Mouse (Mus musculus) hindbrain, embryonic 12.5 days (tissue): Measurements from ENCODE around the gene Adprhl2. TPM values are rescaled to one million over a fixed set of nuclear protein-coding genes. Genes with fewer than 3 reads are reported as not detected.

Source experiments
- ATAC-seq: fragments of 200-750 bp; cut with Nextera tagmentation; 2 replicates; pipeline ENCODE4 v1.8.0; 2017; ENCODE audit warnings: moderate TSS enrichment; ENCODE audit not compliant: low FRiP score
- H3K27ac ChIP-seq: fragments of 300-500 bp; sonication (generic); 2 replicates; pipeline ENCODE4 v1.5.1; 2016; ENCODE audit warnings: mild to moderate bottlenecking
- H3K27me3 ChIP-seq: fragments of 300-500 bp; sonication (generic); 2 replicates; pipeline ENCODE4 v1.6.1; 2016; ENCODE audit warnings: mild to moderate bottlenecking
- H3K36me3 ChIP-seq: fragments of 300-500 bp; sonication (generic); 2 replicates; pipeline ENCODE4 v1.6.1; 2016; ENCODE audit warnings: mild to moderate bottlenecking
- H3K4me1 ChIP-seq: fragments of 300-500 bp; sonication (generic); 2 replicates; pipeline ENCODE4 v1.6.1; 2016
- H3K4me2 ChIP-seq: fragments of 300-500 bp; sonication (generic); replicated peaks from 2 replicates; pipeline ENCODE4 v1.6.1; 2016; ENCODE audit warnings: mild to moderate bottlenecking
- H3K4me3 ChIP-seq: fragments of 300-500 bp; sonication (generic); 2 replicates; pipeline ENCODE4 v1.5.1; 2016; ENCODE audit warnings: mild to moderate bottlenecking
- H3K9ac ChIP-seq: fragments of 300-500 bp; sonication (generic); 2 replicates; pipeline ENCODE4 v1.6.1; 2016; ENCODE audit warnings: mild to moderate bottlenecking, moderate library complexity
- H3K9me3 ChIP-seq: fragments of 300-500 bp; sonication (generic); replicated peaks from 2 replicates; pipeline ENCODE4 v1.6.1; 2016; ENCODE audit warnings: mild to moderate bottlenecking
- WGBS: fragments of 180-500 bp; shearing (Covaris S2); methylation state at CpG from one replicate; pipeline ENCODE4 v1.1.7; 2016; 5-methylcytosine and 5-hydroxymethylcytosine counted together
- polyA plus RNA-seq: library from polyadenylated mRNA; unstranded; fragments of >200 nt; fragmentation: Nextera tagmentation; extraction: Ambion mirVana; gene quantifications from 2 replicates; pipeline ENCODE4 v1.2.1, GENCODE M21; 2016

The Adprhl2 gene
- polyA plus RNA-seq, 1 experiment from 2014 or later = 74.3 TPM

GRCm38 (mm10) chr4:126283582-126283981 lies 37.9 kb downstream of the Adprhl2 start:
- H3K9me3 ChIP-seq = no peaks in the 10 kb centered on the region; the same call in 1 of the 2 replicates
- H3K27me3 ChIP-seq = peaks cover 47% of the 10 kb centered on the region
- no peak for ATAC-seq
- peaks cover 30% of the 10 kb centered on the region for H3K4me1 ChIP-seq
- H3K4me2 ChIP-seq = no peak overlapping the region
- no peak overlapping the region for H3K9ac ChIP-seq
- WGBS = 92% methylated on average over 8 of the region's 8 CpGs
- H3K4me3 ChIP-seq = no peak overlapping the region
- H3K27ac ChIP-seq = no peak overlapping the region
- no peaks in the 10 kb centered on the region for H3K36me3 ChIP-seq

- peak overlapping the region; percentile 37; the same call in 1 of the 2 replicates for H3K27ac ChIP-seq
- no peak overlapping the region for H3K4me3 ChIP-seq
- peaks cover 28% of the 10 kb centered on the region for H3K27me3 ChIP-seq
- H3K4me2 ChIP-seq = no peak overlapping the region
- H3K36me3 ChIP-seq = no peaks in the 10 kb centered on the region
- 56% methylated on average over 9 of the region's 9 CpGs for WGBS
- H3K9me3 ChIP-seq = no peaks in the 10 kb centered on the region; the same call in 1 of the 2 replicates
- ATAC-seq = no peak
- no peak overlapping the region for H3K9ac ChIP-seq
- peaks cover 23% of the 10 kb centered on the region for H3K4me1 ChIP-seq
Observed at GRCm38 (mm10) chr4:126281706-126282105, 39.8 kb downstream of the Adprhl2 start.

- no peak overlapping the region for H3K4me3 ChIP-seq
- peak overlapping the region; percentile 57; the same call in 1 of the 2 replicates for H3K27ac ChIP-seq
- WGBS = 51% methylated on average over 9 of the region's 9 CpGs
Observed at GRCm38 (mm10) chr4:126278961-126279360, 42.5 kb downstream of the Adprhl2 start.

GRCm38 (mm10) chr4:126278565-126278915 lies 43.0 kb downstream of the Adprhl2 start:
- Histone ChIP-seq H3K36me3 (peaks cover 23% of the 10 kb centered on the region), H3K27me3 (peaks cover 3% of the 10 kb centered on the region; the same call in 1 of the 2 replicates), H3K4me3 (no peak overlapping the region), H3K9ac (peak overlapping the region; percentile 8; the same call in 1 of the 2 replicates), H3K27ac (peak overlapping the region; percentile 68), H3K4me1 (peaks cover 19% of the 10 kb centered on the region), H3K9me3 (no peaks in the 10 kb centered on the region), H3K4me2 (no peak overlapping the region)
- no peak for ATAC-seq
- WGBS = 36% methylated on average over 9 of the region's 9 CpGs

More at GRCm38 (mm10) chr4:126278961-126279360, 42.5 kb downstream of the Adprhl2 start:
- Histone ChIP-seq H3K4me2 (no peak overlapping the region), H3K9me3 (no peaks in the 10 kb centered on the region), H3K9ac (0 out of 2 replicates have a peak overlapping the region, but pooled peaks have one; percentile 8), H3K27me3 (peaks cover 7% of the 10 kb centered on the region), H3K4me1 (peaks cover 19% of the 10 kb centered on the region), H3K36me3 (peaks cover 19% of the 10 kb centered on the region)
- ATAC-seq = no peak

- Histone ChIP-seq H3K9me3 (no peaks in the 10 kb centered on the region), H3K4me1 (peaks cover 19% of the 10 kb centered on the region), H3K4me3 (no peak overlapping the region), H3K36me3 (peaks cover 28% of the 10 kb centered on the region), H3K27me3 (no peaks in the 10 kb centered on the region), H3K27ac (peak overlapping the region; percentile 68), H3K4me2 (peak overlapping the region; percentile 27; the same call in 1 of the 2 replicates), H3K9ac (peak overlapping the region; percentile 18)
- 12% methylated on average over 13 of the region's 13 CpGs for WGBS
- ATAC-seq = peak; percentile 56; the same call in 1 of the 2 replicates
Observed at GRCm38 (mm10) chr4:126277906-126278564, 43.5 kb downstream of the Adprhl2 start.

- Histone ChIP-seq H3K9ac (no peak overlapping the region), H3K4me2 (no peak overlapping the region), H3K4me1 (peaks cover 16% of the 10 kb centered on the region), H3K27ac (no peak overlapping the region), H3K9me3 (no peaks in the 10 kb centered on the region), H3K27me3 (no peaks in the 10 kb centered on the region), H3K4me3 (no peak overlapping the region), H3K36me3 (peaks cover 37% of the 10 kb centered on the region)
- no peak for ATAC-seq
- 90% methylated on average over 13 of the region's 13 CpGs for WGBS
Observed at GRCm38 (mm10) chr4:126275681-126276131, 45.8 kb downstream of the Adprhl2 start.

- 93% methylated on average over 4 of the region's 4 CpGs for WGBS
- H3K4me1 ChIP-seq = peaks cover 16% of the 10 kb centered on the region
Observed at GRCm38 (mm10) chr4:126275081-126275480, 46.4 kb downstream of the Adprhl2 start.

GRCm38 (mm10) chr4:126273753-126274152 lies 47.8 kb downstream of the Adprhl2 start:
- WGBS = 70% methylated on average over 13 of the region's 13 CpGs
- H3K27me3 ChIP-seq = no peaks in the 10 kb centered on the region
- peaks cover 37% of the 10 kb centered on the region for H3K36me3 ChIP-seq
- H3K4me1 ChIP-seq = peaks cover 10% of the 10 kb centered on the region
- H3K9me3 ChIP-seq = no peaks in the 10 kb centered on the region
- H3K9ac ChIP-seq = no peak overlapping the region
- H3K4me2 ChIP-seq = no peak overlapping the region
- ATAC-seq = no peak
- H3K27ac ChIP-seq = no peak overlapping the region
- no peak overlapping the region for H3K4me3 ChIP-seq

More at GRCm38 (mm10) chr4:126275081-126275480, 46.4 kb downstream of the Adprhl2 start:
- Histone ChIP-seq H3K9ac (no peak overlapping the region), H3K4me2 (no peak overlapping the region), H3K9me3 (no peaks in the 10 kb centered on the region), H3K4me3 (no peak overlapping the region), H3K27me3 (no peaks in the 10 kb centered on the region), H3K36me3 (peaks cover 37% of the 10 kb centered on the region), H3K27ac (no peak overlapping the region)
- no peak for ATAC-seq

GRCm38 (mm10) chr4:126269292-126269691 lies 52.2 kb downstream of the Adprhl2 start:
- H3K27me3 ChIP-seq = no peaks in the 10 kb centered on the region
- H3K4me3 ChIP-seq = no peak overlapping the region
- H3K4me2 ChIP-seq = no peak overlapping the region
- no peaks in the 10 kb centered on the region for H3K4me1 ChIP-seq
- no peak overlapping the region for H3K9ac ChIP-seq
- WGBS = 75% methylated on average over 3 of the region's 3 CpGs
- no peak for ATAC-seq
- no peaks in the 10 kb centered on the region for H3K9me3 ChIP-seq
- no peak overlapping the region for H3K27ac ChIP-seq
- peaks cover 21% of the 10 kb centered on the region for H3K36me3 ChIP-seq

Other genes starting within 250 kb of the Adprhl2 start
- 37.7 and 39.6 TPM in 2 replicates for gene Lsm10, start 225.1 kb downstream of the Adprhl2 start, polyA plus RNA-seq
- gene Stk40, start 217.7 kb downstream of the Adprhl2 start, polyA plus RNA-seq = 49.4 and 51.0 TPM in 2 replicates
- 35.4 and 40.0 TPM in 2 replicates for gene Eva1b, start 174.0 kb downstream of the Adprhl2 start, polyA plus RNA-seq
- gene Sh3d21, start 158.2 kb downstream of the Adprhl2 start, polyA plus RNA-seq = 3.7 and 5.3 TPM in 2 replicates
- gene Thrap3, start 118.9 kb downstream of the Adprhl2 start, polyA plus RNA-seq = 250 and 255 TPM in 2 replicates
- gene Map7d1, start 65.4 kb downstream of the Adprhl2 start, polyA plus RNA-seq = 143 and 150 TPM in 2 replicates
- gene Trappc3, start 59.4 kb downstream of the Adprhl2 start, polyA plus RNA-seq = 109 and 113 TPM in 2 replicates
- 50.1 and 56.7 TPM in 2 replicates for gene Col8a2, start 34.9 kb downstream of the Adprhl2 start, polyA plus RNA-seq
- 6.3 and 6.7 TPM in 2 replicates for gene Tekt2, start 4.0 kb upstream of the Adprhl2 start, polyA plus RNA-seq
- gene Ago3, start 107.9 kb upstream of the Adprhl2 start, polyA plus RNA-seq = 21.6 and 22.2 TPM in 2 replicates
- gene Ago1, start 146.9 kb upstream of the Adprhl2 start, polyA plus RNA-seq = 15.8 and 20.5 TPM in 2 replicates
- gene Ago4, start 211.8 kb upstream of the Adprhl2 start, polyA plus RNA-seq = 8.0 and 8.2 TPM in 2 replicates
- 23.5 and 27.2 TPM in 2 replicates for gene Clspn, start 235.2 kb upstream of the Adprhl2 start, polyA plus RNA-seq